Mouse (Mus musculus): ENCODE results near the gene Igtp. TPM values are rescaled to one million over a fixed set of nuclear protein-coding genes. Genes with fewer than 3 reads are reported as not detected.
A peak's percentile ranks its signal among the peaks of the same experiment; 100 is the strongest.
"Not testable (repeated sequence)": the region's sequence is repeated elsewhere in the genome, so short reads cannot be mapped to it uniquely, and the experiment has no call there.

Igtp gene
- total and polyA plus RNA-seq, 3 experiments, result 70.3 to 143 (median 107) TPM

DNA sequence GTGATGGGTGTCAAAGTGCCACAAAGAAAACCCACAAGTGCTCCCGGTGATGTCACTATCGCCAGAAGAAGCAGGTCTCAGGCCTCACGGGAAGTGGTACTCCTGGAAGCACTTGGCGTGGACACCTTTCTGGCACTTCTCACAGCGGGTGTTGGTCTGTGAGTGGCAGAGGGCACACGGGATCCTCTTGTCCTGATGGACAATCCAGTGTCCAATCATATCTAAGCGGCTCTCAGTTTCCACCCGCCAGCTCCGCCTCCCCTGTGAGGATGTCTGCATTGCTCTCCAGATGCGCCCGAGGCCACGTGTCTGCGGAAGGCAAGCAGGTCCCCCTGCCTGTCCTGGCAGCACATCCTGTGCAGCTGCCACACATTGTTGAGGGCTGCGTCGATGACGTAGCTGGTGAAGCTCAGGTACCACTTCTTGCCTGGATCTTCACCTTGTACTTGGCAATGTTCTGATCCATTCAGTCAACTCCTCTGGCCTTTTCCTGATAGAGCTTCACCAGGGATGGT is 31.1 kb downstream of the Igtp start:
- Histone ChIP-seq H3K4me3 (replicated peaks in 1 of 3; ENCODE audit: low read depth in 2 of 3, low read length in 2 of 3, poor library complexity in 1 of 3) (peak overlapping the region in 1 of 3 experiments; percentile 11), H3K79me2 (replicated peaks; ENCODE audit: control insufficient read depth, extremely low read depth, insufficient read depth, poor library complexity, severe bottlenecking) (no peaks in the 10 kb centered on the region), H3K4me2 (ENCODE audit: insufficient read depth, low read depth, poor library complexity, severe bottlenecking) (no peak overlapping the region), H3K4me1 (ENCODE audit: control insufficient read depth in 1 of 2, insufficient read depth in 2 of 2) (peaks cover 10 to 11% of the 10 kb centered on the region in 2 experiments), H3K9me3 (replicated peaks; ENCODE audit: low read length) (no peaks in the 10 kb centered on the region), H3K36me3 (replicated peaks in 1 of 2; ENCODE audit: control insufficient read depth in 1 of 2, insufficient read depth in 1 of 2, low read length in 1 of 2) (no peaks in the 10 kb centered on the region), H3K27me3 (replicated peaks) (peaks cover 35% of the 10 kb centered on the region), H3K9ac (ENCODE audit: insufficient read depth, low read depth) (no peak overlapping the region), H3K27ac (ENCODE audit: insufficient read depth, low read depth) (no peak overlapping the region)
- TF ChIP-seq SMC3 (IDR thresholded peaks at IDR 0.05; ENCODE audit: low read depth, low read length), result no peak
- TF ChIP-seq PAX5 (IDR thresholded peaks at IDR 0.05; ENCODE audit: low read length), result no peak
- no peak for TF ChIP-seq RCOR1 (conservative IDR thresholded peaks at IDR 0.05; ENCODE audit: low read depth, low read length)
- peak; percentile 75 for TF ChIP-seq MAX (IDR thresholded peaks at IDR 0.05; ENCODE audit: low read length)
- TF ChIP-seq EP300 (IDR thresholded peaks at IDR 0.05; ENCODE audit: low read length), result no peak
- TF ChIP-seq MAFK (IDR thresholded peaks at IDR 0.05; ENCODE audit: insufficient replicate concordance, low read length), result no peak
- no peak for TF ChIP-seq IRF4 (IDR thresholded peaks at IDR 0.05; ENCODE audit: low read depth, low read length)
- TF ChIP-seq POLR2A (IDR thresholded peaks at IDR 0.05; ENCODE audit: low read depth, low read length), result 0 out of 2 replicates have a peak, but pooled peaks have one; percentile 23
- peak; percentile 68 for TF ChIP-seq MYC (IDR thresholded peaks at IDR 0.05; ENCODE audit: low read depth, low read length)
- no peak for TF ChIP-seq SIN3A (IDR thresholded peaks at IDR 0.05; ENCODE audit: low read length)
- no peak for TF ChIP-seq ZMIZ1 (IDR thresholded peaks at IDR 0.05; ENCODE audit: low read depth, low read length)
- no peak for TF ChIP-seq ETS1 (conservative IDR thresholded peaks at IDR 0.05; ENCODE audit: low read depth, low read length)
- 0 out of 2 replicates have a peak, but pooled peaks have one; percentile 22 for TF ChIP-seq USF1 (IDR thresholded peaks at IDR 0.05; ENCODE audit: low read depth, low read length)
- TF ChIP-seq JUN (IDR thresholded peaks at IDR 0.05; ENCODE audit: insufficient read depth, low read depth, low read length), result no peak
- peak; percentile 53; the same call in 1 of the 2 replicates for TF ChIP-seq MXI1 (IDR thresholded peaks at IDR 0.05; ENCODE audit: low read depth, low read length)
- no peak for DNase-seq (ENCODE audit: extremely low read depth)
- in situ Hi-C loops (cut with MboI; ENCODE audit: low pct_ligation_motif_present, low pct_unique_long_range_greater_than_20kb, low sequenced_read_pairs) (loop anchor here (5.0 to 10.0 kb wide), 3 partner anchors 33 to 354 kb away; partner anchors contain the start of genes Igtp and Irgm2), dilution Hi-C loops (cut with MboI; ENCODE audit: extremely low pct_ligation_motif_present, extremely low pct_unique_long_range_greater_than_20kb, low sequenced_read_pairs) (no loop called here)

DNA sequence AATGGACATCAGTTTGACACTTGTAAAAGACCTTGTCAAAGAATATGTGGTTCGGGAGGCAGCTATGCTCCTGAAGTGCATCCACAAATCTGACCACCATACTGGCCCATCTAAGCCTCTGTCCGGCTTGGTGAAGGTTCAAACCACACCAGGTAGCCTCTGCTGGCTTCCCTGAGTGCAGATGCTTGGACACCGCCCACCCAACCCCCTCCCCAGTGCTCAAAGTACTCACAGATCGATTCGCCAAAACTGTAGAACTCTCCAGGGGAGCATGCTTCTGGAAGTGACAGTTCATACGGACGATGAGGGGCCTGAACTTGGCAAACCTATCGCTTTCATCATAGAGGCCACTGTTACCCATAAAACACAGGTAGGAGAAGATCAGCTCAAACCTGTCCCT is 31.8 kb downstream of the Igtp start:
- Histone ChIP-seq H3K27ac (ENCODE audit: insufficient read depth, low read depth) (no peak overlapping the region), H3K9ac (ENCODE audit: insufficient read depth, low read depth) (no peak overlapping the region), H3K27me3 (replicated peaks) (peaks cover 39% of the 10 kb centered on the region), H3K79me2 (replicated peaks; ENCODE audit: control insufficient read depth, extremely low read depth, insufficient read depth, poor library complexity, severe bottlenecking) (no peaks in the 10 kb centered on the region), H3K4me1 (ENCODE audit: control insufficient read depth in 1 of 2, insufficient read depth in 2 of 2) (peaks cover 9 to 10% of the 10 kb centered on the region in 2 experiments), H3K4me3 (replicated peaks in 1 of 3; ENCODE audit: low read depth in 2 of 3, low read length in 2 of 3, poor library complexity in 1 of 3) (no peak overlapping the region), H3K36me3 (replicated peaks in 1 of 2; ENCODE audit: control insufficient read depth in 1 of 2, insufficient read depth in 1 of 2, low read length in 1 of 2) (no peaks in the 10 kb centered on the region), H3K9me3 (replicated peaks; ENCODE audit: low read length) (no peaks in the 10 kb centered on the region), H3K4me2 (ENCODE audit: insufficient read depth, low read depth, poor library complexity, severe bottlenecking) (no peak overlapping the region)
- in situ Hi-C loops (cut with MboI; ENCODE audit: low pct_ligation_motif_present, low pct_unique_long_range_greater_than_20kb, low sequenced_read_pairs) (loop anchor here (5.0 to 10.0 kb wide), 3 partner anchors 34 to 354 kb away; partner anchors contain the start of genes Igtp and Irgm2), dilution Hi-C loops (cut with MboI; ENCODE audit: extremely low pct_ligation_motif_present, extremely low pct_unique_long_range_greater_than_20kb, low sequenced_read_pairs) (no loop called here)
- no peak for DNase-seq (ENCODE audit: extremely low read depth)
- TF ChIP-seq SIN3A (IDR thresholded peaks at IDR 0.05; ENCODE audit: low read length) (no peak), NRF1 (IDR thresholded peaks at IDR 0.05; ENCODE audit: low read depth, low read length) (no peak), MAZ (IDR thresholded peaks at IDR 0.05; ENCODE audit: low read depth, low read length) (no peak), NELFE (IDR thresholded peaks at IDR 0.05; ENCODE audit: low read depth, low read length) (no peak), GABPA (IDR thresholded peaks at IDR 0.05; ENCODE audit: insufficient replicate concordance, low read depth, low read length) (no peak), KAT2A (IDR thresholded peaks at IDR 0.05; ENCODE audit: insufficient replicate concordance, low read length) (no peak), ELF1 (IDR thresholded peaks at IDR 0.05; ENCODE audit: low read depth, low read length) (no peak), TCF12 (IDR thresholded peaks at IDR 0.05; ENCODE audit: low read depth, low read length) (no peak), POLR2A (IDR thresholded peaks at IDR 0.05; ENCODE audit: low read depth, low read length) (no peak), JUN (IDR thresholded peaks at IDR 0.05; ENCODE audit: insufficient read depth, low read depth, low read length) (no peak), ZNF384 (IDR thresholded peaks at IDR 0.05; ENCODE audit: low read depth, low read length) (no peak), MYC (IDR thresholded peaks at IDR 0.05; ENCODE audit: low read depth, low read length) (no peak), USF2 (conservative IDR thresholded peaks at IDR 0.05; ENCODE audit: low read depth, low read length) (no peak), ZKSCAN1 (IDR thresholded peaks at IDR 0.05; ENCODE audit: borderline replicate concordance, low read depth, low read length) (no peak), USF1 (IDR thresholded peaks at IDR 0.05; ENCODE audit: low read depth, low read length) (no peak)

- in situ Hi-C loops (cut with MboI; ENCODE audit: low pct_ligation_motif_present, low pct_unique_long_range_greater_than_20kb, low sequenced_read_pairs), result loop anchor here (5.0 to 10.0 kb wide), 3 partner anchors 37 to 350 kb away; partner anchors contain the start of genes Igtp and Irgm2
- H3K79me2 ChIP-seq (replicated peaks; ENCODE audit: control insufficient read depth, extremely low read depth, insufficient read depth, poor library complexity, severe bottlenecking); H3K4me3 ChIP-seq (replicated peaks in 1 of 3; ENCODE audit: low read depth in 2 of 3, low read length in 2 of 3, poor library complexity in 1 of 3); H3K9ac ChIP-seq (ENCODE audit: insufficient read depth, low read depth); dilution Hi-C loops (cut with MboI; ENCODE audit: extremely low pct_ligation_motif_present, extremely low pct_unique_long_range_greater_than_20kb, low sequenced_read_pairs); DNase-seq (ENCODE audit: extremely low read depth); H3K9me3 ChIP-seq (replicated peaks; ENCODE audit: low read length); H3K27ac ChIP-seq (ENCODE audit: insufficient read depth, low read depth); H3K4me2 ChIP-seq (ENCODE audit: insufficient read depth, low read depth, poor library complexity, severe bottlenecking); H3K36me3 ChIP-seq (replicated peaks in 1 of 2; ENCODE audit: control insufficient read depth in 1 of 2, insufficient read depth in 1 of 2, low read length in 1 of 2): not testable (repeated sequence)
- peaks cover 9 to 18% of the 10 kb centered on the region in 2 experiments for H3K4me1 ChIP-seq (ENCODE audit: control insufficient read depth in 1 of 2, insufficient read depth in 2 of 2)
- peaks cover 58% of the 10 kb centered on the region for H3K27me3 ChIP-seq (replicated peaks)
These were observed 35.2 kb downstream of the Igtp start for GRCm38 (mm10) chr11:58234551-58234950.

Data from CH12.LX (cell line).